Mouse (Mus musculus): Measurements from ENCODE around the gene Tnpo2.

Tnpo2 gene

GRCm38 (mm10) chr8:85027516-85027855, 9.2 kb upstream of the Tnpo2 start:
- DNase-seq (ENCODE audit: low spot score) = no peak

- no peak for DNase-seq (ENCODE audit: low spot score)
These were observed 8.8 kb upstream of the Tnpo2 start for GRCm38 (mm10) chr8:85027922-85028321.

GRCm38 (mm10) chr8:85029271-85029670, 7.4 kb upstream of the Tnpo2 start:
- DNase-seq (ENCODE audit: low spot score) = no peak

- no peak for DNase-seq (ENCODE audit: low spot score)
These were observed 3.9 kb upstream of the Tnpo2 start for GRCm38 (mm10) chr8:85032622-85033311.

GRCm38 (mm10) chr8:85033867-85034266, 2.8 kb upstream of the Tnpo2 start:
- no peak for DNase-seq (ENCODE audit: low spot score)

GRCm38 (mm10) chr8:85034764-85035163, 2.0 kb upstream of the Tnpo2 start:
- DNase-seq (ENCODE audit: low spot score) = peak; percentile 73

GRCm38 (mm10) chr8:85035165-85035727, 1.5 kb upstream of the Tnpo2 start:
- DNase-seq (ENCODE audit: low spot score) = no peak

- no peak for DNase-seq (ENCODE audit: low spot score)
These were observed 896 bp upstream of the Tnpo2 start for GRCm38 (mm10) chr8:85035728-85036310.

- no peak for DNase-seq (ENCODE audit: low spot score)
These were observed 366 bp upstream of the Tnpo2 start for GRCm38 (mm10) chr8:85036381-85036717.

- DNase-seq (ENCODE audit: low spot score) = no peak
These were observed 608 bp downstream of the Tnpo2 start for GRCm38 (mm10) chr8:85037366-85037680.

GRCm38 (mm10) chr8:85037681-85038531, 1.2 kb downstream of the Tnpo2 start:
- DNase-seq (ENCODE audit: low spot score) = peak; percentile 37

GRCm38 (mm10) chr8:85043619-85044018, 6.9 kb downstream of the Tnpo2 start:
- DNase-seq (ENCODE audit: low spot score) = no peak

- DNase-seq (ENCODE audit: low spot score) = no peak
These were observed 20.7 kb downstream of the Tnpo2 start for GRCm38 (mm10) chr8:85057367-85057766.

GRCm38 (mm10) chr8:85059879-85060616, 23.3 kb downstream of the Tnpo2 start, which contains the start of gene Fbxw9:
TSS of gene Fbxw9 (plus strand) at chr8:85060055.
- peak; percentile 94 for DNase-seq (ENCODE audit: low spot score)

- no peak for DNase-seq (ENCODE audit: low spot score)
These were observed 25.9 kb downstream of the Tnpo2 start for GRCm38 (mm10) chr8:85062603-85063002.

- no peak for DNase-seq (ENCODE audit: low spot score)
These were observed 28.5 kb downstream of the Tnpo2 start for GRCm38 (mm10) chr8:85065213-85065612.

- no peak for DNase-seq (ENCODE audit: low spot score)
These were observed 30.4 kb downstream of the Tnpo2 start for GRCm38 (mm10) chr8:85067155-85067554.

GRCm38 (mm10) chr8:85067982-85068381, 31.3 kb downstream of the Tnpo2 start, which contains the start of gene Gm5741:
TSS of gene Gm5741 (minus strand) at chr8:85067982.
- no peak for DNase-seq (ENCODE audit: low spot score)

GRCm38 (mm10) chr8:85071041-85071440, 34.3 kb downstream of the Tnpo2 start:
- DNase-seq (ENCODE audit: low spot score) = no peak

GRCm38 (mm10) chr8:85071514-85072281, 35.0 kb downstream of the Tnpo2 start, which contains the start of gene Dhps:
TSS of gene Dhps (plus strand) at chr8:85071757.
- peak; percentile 93 for DNase-seq (ENCODE audit: low spot score)

- no peak for DNase-seq (ENCODE audit: low spot score)
These were observed 35.7 kb downstream of the Tnpo2 start for GRCm38 (mm10) chr8:85072364-85072929.

Measured in layer of hippocampus, adult 11-12 months (tissue).